Mouse (Mus musculus) erythroblast, embryonic 14.5 days (primary cell): ENCODE data around the gene Ing5.

ENCODE experiments used
- GATA1 ChIP-seq: IDR thresholded peaks from 2 replicates; pipeline ENCODE4 v1.6.1; 2012; ENCODE audit warnings: low read length, inconsistent platforms, mixed read lengths
- TAL1 ChIP-seq: IDR thresholded peaks from 3 replicates; pipeline ENCODE4 v1.6.1; 2012; ENCODE audit warnings: low read length, inconsistent platforms, mixed read lengths

- no peak for TF ChIP-seq GATA1
- TF ChIP-seq TAL1 = no peak
Observed at GRCm38 (mm10) chr1:93786912-93787311, 16.9 kb upstream of the Ing5 start.
